Mouse (Mus musculus): ENCODE data around the gene Tac2. TPM values are rescaled to one million over a fixed set of nuclear protein-coding genes. Genes with fewer than 3 reads are reported as not detected.
"Not testable (repeated sequence)": the region's sequence is repeated elsewhere in the genome, so short reads cannot be mapped to it uniquely, and the experiment has no call there.

Gene Tac2
- polyA plus RNA-seq, 1 experiment from 2014 or later: 4.1 TPM

- H3K36me3 ChIP-seq: peaks cover 39% of the 10 kb centered on the region
- no peak for ATAC-seq
- H3K4me2 ChIP-seq (replicated peaks): no peak overlapping the region
- no peaks in the 10 kb centered on the region for H3K9me3 ChIP-seq
- 90% methylated on average over 8 of the region's 8 CpGs for WGBS
- H3K27ac ChIP-seq: no peak overlapping the region
- no peak overlapping the region for H3K4me3 ChIP-seq (replicated peaks)
- no peak overlapping the region for H3K9ac ChIP-seq
- no peaks in the 10 kb centered on the region for H3K27me3 ChIP-seq (replicated peaks)
- H3K4me1 ChIP-seq (replicated peaks): peaks cover 9% of the 10 kb centered on the region
These were observed 23.0 kb downstream of the Tac2 start for GRCm38 (mm10) chr10:127747254-127747653.

GRCm38 (mm10) chr10:127748847-127749612 lies 24.8 kb downstream of the Tac2 start:
- H3K4me2 ChIP-seq (replicated peaks): peak overlapping the region; percentile 30
- H3K36me3 ChIP-seq: peaks cover 22% of the 10 kb centered on the region
- no peak overlapping the region for H3K9ac ChIP-seq
- no peaks in the 10 kb centered on the region for H3K27me3 ChIP-seq (replicated peaks)
- H3K27ac ChIP-seq: no peak overlapping the region
- ATAC-seq: peak; percentile 45; the same call in 1 of the 2 replicates
- H3K9me3 ChIP-seq: no peaks in the 10 kb centered on the region
- no peak overlapping the region for H3K4me3 ChIP-seq (replicated peaks)
- 9% methylated on average over 8 of the region's 8 CpGs for WGBS
- peaks cover 9% of the 10 kb centered on the region for H3K4me1 ChIP-seq (replicated peaks)

DNA sequence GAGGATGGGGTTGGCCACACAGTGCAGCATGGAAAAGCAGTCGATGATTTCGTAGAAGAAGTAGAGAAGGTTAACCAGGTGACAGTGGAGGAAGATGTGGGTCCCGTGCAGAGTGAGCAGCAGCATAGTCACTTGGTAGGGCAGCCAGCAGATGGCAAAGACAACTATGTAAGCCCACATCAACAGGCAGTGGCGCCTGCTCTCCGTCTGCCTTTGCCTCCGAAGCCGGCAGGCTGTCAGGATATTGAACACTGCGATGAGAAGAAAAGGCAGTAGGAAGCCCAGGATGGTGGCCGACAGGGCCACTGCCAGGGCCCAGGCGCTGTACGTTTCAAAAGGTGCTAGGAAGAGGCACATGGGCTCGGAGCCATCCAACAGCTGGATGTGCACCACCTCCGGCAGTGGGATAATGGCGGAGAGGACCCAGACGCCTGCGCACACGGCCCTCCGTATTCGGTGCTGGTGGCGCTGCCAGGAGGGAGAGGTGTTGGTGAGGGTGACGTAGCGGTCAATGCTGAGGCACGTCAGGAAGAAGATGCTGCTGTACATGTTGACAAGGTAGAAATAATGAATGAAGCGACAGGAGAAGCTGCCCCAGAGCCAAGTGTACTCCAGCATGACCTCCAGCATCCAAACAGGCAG lies 26.0 kb downstream of the Tac2 start:
- Histone ChIP-seq H3K4me3 (replicated peaks) (0 out of 2 replicates have a peak overlapping the region, but pooled peaks have one; percentile 4), H3K9ac (no peak overlapping the region), H3K4me2 (replicated peaks) (peak overlapping the region; percentile 43), H3K27me3 (replicated peaks) (no peaks in the 10 kb centered on the region), H3K4me1 (replicated peaks) (peaks cover 9% of the 10 kb centered on the region), H3K9me3 (no peaks in the 10 kb centered on the region), H3K27ac (no peak overlapping the region), H3K36me3 (peaks cover 11% of the 10 kb centered on the region; the same call in 1 of the 2 replicates)
- ATAC-seq: no peak
- WGBS: 55% methylated on average over 24 of the region's 24 CpGs

- Histone ChIP-seq H3K27me3 (replicated peaks) (no peaks in the 10 kb centered on the region), H3K36me3 (peaks cover 3% of the 10 kb centered on the region; the same call in 1 of the 2 replicates), H3K4me2 (replicated peaks) (no peak within 1 kb of the TSS), H3K9me3 (no peaks in the 10 kb centered on the region), H3K4me3 (replicated peaks) (no peak within 1 kb of the TSS), H3K9ac (no peak within 1 kb of the TSS), H3K27ac (no peak within 1 kb of the TSS), H3K4me1 (replicated peaks) (peaks cover 16% of the 10 kb centered on the region)
- 38% methylated on average over 8 of the region's 8 CpGs for WGBS
- ATAC-seq: no peak
These were observed 27.3 kb downstream of the Tac2 start, which contains the start of gene Gpr182 for GRCm38 (mm10) chr10:127751548-127751947. Gpr182 (minus strand) TSS chr10:127751732.

DNA sequence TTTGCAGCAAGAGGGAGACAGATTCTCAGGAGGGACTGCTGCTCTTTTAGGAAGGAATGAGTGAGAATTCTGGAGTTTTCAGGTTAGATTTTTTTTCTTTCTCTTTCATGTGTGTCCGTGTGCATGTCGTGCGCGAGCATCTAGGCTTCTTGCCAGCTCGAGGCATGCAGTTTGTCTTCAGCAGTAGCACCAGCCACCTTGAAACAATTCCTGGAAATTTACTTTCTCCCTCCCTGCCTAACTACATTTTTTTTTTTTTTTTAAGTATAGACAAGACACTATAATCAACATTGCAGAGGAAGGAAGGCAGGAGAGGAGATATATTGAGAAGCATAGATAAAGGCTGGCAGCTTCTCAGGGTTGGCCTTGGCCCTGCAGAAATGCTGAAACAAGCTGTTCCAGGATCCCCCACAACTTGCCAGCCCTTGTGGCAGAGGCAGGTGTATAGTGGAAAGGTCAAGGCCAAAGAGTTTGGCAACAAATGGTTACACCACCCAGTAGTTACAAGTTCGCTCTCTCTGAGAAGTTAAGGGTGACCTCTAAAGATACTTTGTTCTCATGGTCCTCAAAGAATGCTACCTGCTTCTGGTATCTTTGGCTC lies 30.4 kb downstream of the Tac2 start:
- no peaks in the 10 kb centered on the region for H3K27me3 ChIP-seq (replicated peaks)
- 67% methylated on average over 6 of the region's 6 CpGs for WGBS
- no peak for ATAC-seq
- H3K4me3 ChIP-seq (replicated peaks): no peak overlapping the region
- H3K9ac ChIP-seq: no peak overlapping the region
- no peaks in the 10 kb centered on the region for H3K36me3 ChIP-seq
- no peaks in the 10 kb centered on the region for H3K9me3 ChIP-seq
- no peak overlapping the region for H3K27ac ChIP-seq
- H3K4me1 ChIP-seq (replicated peaks): peaks cover 7% of the 10 kb centered on the region; the same call in 1 of the 2 replicates
- H3K4me2 ChIP-seq (replicated peaks): no peak overlapping the region

GRCm38 (mm10) chr10:127755246-127755645 lies 31.0 kb downstream of the Tac2 start:
- Histone ChIP-seq H3K4me1 (replicated peaks) (peaks cover 7% of the 10 kb centered on the region; the same call in 1 of the 2 replicates), H3K27me3 (replicated peaks) (no peaks in the 10 kb centered on the region), H3K27ac (no peak overlapping the region), H3K9me3 (no peaks in the 10 kb centered on the region), H3K9ac (no peak overlapping the region), H3K4me3 (replicated peaks) (no peak overlapping the region), H3K4me2 (replicated peaks) (no peak overlapping the region), H3K36me3 (no peaks in the 10 kb centered on the region)
- no peak for ATAC-seq
- 65% methylated on average over 3 of the region's 3 CpGs for WGBS

DNA sequence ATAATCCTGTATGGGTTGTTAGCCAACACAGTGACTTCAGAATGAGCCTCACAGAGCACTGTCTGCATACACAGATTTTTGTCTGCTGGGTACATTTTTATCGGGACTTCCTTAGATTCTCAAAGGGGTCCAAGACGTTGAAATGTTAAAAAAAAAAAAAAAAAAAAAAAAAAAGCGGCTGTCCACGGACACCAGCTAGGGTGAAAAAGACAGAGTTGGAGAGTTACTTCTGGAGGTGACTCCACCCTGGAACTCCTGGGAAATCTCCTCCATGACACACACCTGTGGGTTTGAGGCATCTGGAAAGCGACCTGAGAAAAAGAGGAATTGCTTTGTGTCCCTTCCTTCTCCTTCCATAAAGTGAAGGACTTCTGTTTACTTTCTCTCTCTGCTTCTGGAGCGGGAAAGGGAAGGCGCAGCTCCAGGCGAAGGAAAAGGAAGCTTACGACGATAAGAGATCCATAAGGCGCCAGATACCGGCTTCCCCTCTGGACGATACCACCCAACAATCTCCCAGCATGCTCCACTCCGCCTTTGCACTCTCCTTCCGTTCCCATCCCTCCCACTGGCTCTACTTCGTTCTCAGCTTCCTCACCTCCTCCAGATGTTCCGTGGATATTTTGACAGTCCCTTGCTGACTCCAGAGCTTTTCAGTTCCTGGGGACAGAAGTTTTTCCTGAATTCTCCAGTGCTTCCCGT lies 31.6 kb downstream of the Tac2 start:
- Histone ChIP-seq H3K36me3 (no peaks in the 10 kb centered on the region), H3K4me3 (replicated peaks) (peak overlapping the region; percentile 7), H3K4me2 (replicated peaks) (peak overlapping the region; percentile 54), H3K9ac (peak overlapping the region; percentile 34; the same call in 1 of the 2 replicates), H3K9me3 (no peaks in the 10 kb centered on the region), H3K27ac (peak overlapping the region; percentile 13; the same call in 1 of the 2 replicates), H3K4me1 (replicated peaks) (peaks cover 7% of the 10 kb centered on the region; the same call in 1 of the 2 replicates), H3K27me3 (replicated peaks) (no peaks in the 10 kb centered on the region)
- WGBS: 20% methylated on average over 18 of the region's 18 CpGs
- peak; percentile 60 for ATAC-seq

DNA sequence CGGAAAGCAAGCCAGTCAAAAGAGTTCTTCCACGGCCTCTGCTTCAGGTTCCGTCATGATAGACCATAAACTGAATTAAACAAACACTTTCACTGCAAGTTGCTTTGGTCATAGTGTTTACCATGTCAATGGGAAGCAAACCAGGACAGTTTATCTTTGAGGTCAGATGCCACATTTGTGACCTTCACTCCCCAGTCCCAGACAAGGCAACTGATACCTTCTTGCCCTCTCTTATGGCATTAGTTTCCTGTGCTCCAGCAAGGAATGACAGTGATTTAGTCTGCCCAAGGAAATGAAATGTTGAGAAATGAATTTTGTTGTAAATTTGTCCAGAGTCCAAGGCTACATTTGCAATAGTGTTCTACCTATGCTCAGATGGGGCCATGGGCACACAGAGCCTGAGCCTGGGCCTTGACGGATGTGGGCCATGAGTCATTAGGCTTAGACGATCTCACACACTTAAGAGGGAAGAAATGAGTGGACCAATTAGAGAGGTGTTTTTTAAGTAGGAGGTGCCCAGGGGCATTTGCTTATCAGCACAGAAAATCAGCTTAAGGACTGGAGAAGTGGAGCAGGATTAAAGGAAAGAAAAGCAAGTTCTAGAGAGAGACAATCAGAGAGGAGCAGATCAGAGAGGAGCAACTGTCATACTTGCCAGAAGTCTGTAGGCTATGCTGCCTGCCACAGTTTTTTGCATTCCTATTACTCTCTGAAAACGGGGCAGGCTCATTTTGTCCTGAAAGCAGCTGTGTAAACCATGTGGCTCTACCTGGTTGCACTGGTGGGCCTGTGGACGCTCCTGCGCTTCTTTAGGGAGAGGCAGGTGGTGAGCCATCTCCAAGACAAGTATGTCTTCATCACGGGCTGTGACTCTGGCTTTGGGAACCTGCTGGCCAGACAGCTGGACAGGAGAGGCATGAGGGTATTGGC lies 35.2 kb downstream of the Tac2 start, which contains the start of the genes Rdh1 and Rdh16f1:
Gene Rdh1 (plus strand): TSS at position 541 of the 930 bp plus-strand sequence.
Gene Rdh16f1 (plus strand): TSS at position 607 of the 930 bp plus-strand sequence.
- Histone ChIP-seq H3K4me2 (replicated peaks) (no peak within 1 kb of the TSS), H3K27me3 (replicated peaks) (no peaks in the 10 kb centered on the region), H3K4me1 (replicated peaks) (peaks cover 12% of the 10 kb centered on the region; the same call in 1 of the 2 replicates), H3K9ac (no peak within 1 kb of the TSS), H3K9me3 (no peaks in the 10 kb centered on the region), H3K36me3 (no peaks in the 10 kb centered on the region), H3K27ac (no peak within 1 kb of the TSS), H3K4me3 (replicated peaks) (no peak within 1 kb of the TSS)
- ATAC-seq: no peak
- 60% methylated on average over 9 of the region's 9 CpGs for WGBS

- not testable (repeated sequence) for H3K9ac ChIP-seq; ATAC-seq; H3K4me2 ChIP-seq (replicated peaks); H3K36me3 ChIP-seq; H3K27me3 ChIP-seq (replicated peaks); H3K9me3 ChIP-seq; H3K4me3 ChIP-seq (replicated peaks); H3K27ac ChIP-seq; H3K4me1 ChIP-seq (replicated peaks)
- 87% methylated on average over 10 of the region's 10 CpGs for WGBS
These were observed 38.6 kb downstream of the Tac2 start for GRCm38 (mm10) chr10:127762926-127763325.

DNA sequence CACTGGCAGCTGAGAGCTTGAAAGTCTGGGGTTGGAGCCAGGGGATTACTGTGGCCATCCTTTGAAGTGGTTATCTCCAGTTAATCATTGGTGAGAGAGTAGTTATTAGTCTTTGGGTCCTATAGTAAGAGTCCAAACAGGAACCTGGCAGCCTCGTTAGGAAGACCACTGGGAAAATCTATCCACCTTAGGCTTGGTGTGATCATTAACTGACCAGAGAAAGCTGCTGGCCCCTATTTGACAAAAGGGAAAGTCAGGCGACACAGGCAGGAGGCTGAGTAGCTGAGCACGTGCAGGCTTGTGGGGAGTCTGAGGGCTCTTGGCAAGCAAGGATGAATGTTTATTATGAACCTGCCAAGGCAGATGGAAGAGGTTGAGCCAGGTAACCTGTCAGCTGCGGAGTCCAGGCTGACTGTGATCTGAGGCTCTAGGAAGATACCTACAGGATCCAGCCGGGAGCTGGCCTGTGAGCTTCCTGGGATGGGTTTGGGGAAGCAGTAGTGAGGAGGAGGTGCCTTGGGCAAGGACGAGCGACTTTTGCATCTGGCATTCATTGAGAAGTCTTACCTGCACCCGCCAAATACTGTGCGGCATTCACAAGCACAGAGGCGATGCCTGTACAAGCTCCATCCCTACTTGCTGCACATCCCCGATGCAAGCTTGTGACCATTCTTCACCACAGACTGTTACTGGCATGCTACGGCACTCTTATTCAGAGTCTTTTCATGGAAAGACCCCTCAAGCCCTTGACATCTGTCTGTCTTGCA lies 39.8 kb downstream of the Tac2 start:
- Histone ChIP-seq H3K27me3 (replicated peaks) (no peaks in the 10 kb centered on the region), H3K4me2 (replicated peaks) (0 out of 2 replicates have a peak overlapping the region, but pooled peaks have one; percentile 3), H3K36me3 (no peaks in the 10 kb centered on the region), H3K9ac (no peak overlapping the region), H3K4me3 (replicated peaks) (no peak overlapping the region), H3K9me3 (no peaks in the 10 kb centered on the region), H3K27ac (no peak overlapping the region), H3K4me1 (replicated peaks) (0 out of 2 replicates have a peak, but pooled peaks cover 6% of the 10 kb centered on the region)
- 45% methylated on average over 12 of the region's 12 CpGs for WGBS
- ATAC-seq: peak; percentile 76
